Mouse (Mus musculus): Measurements from ENCODE around the gene Aim2. TPM values are rescaled to one million over a fixed set of nuclear protein-coding genes. Genes with fewer than 3 reads are reported as not detected.

Aim2 gene
- polyA plus RNA-seq, 1 experiment: 3.4 TPM

GRCm38 (mm10) chr1:173371586-173371985 is 20.9 kb downstream of the Aim2 start:
- Histone ChIP-seq H3K4me1 (ENCODE audit: control insufficient read depth, insufficient read depth, low read length) (no peaks in the 10 kb centered on the region), H3K4me3 (ENCODE audit: insufficient read depth, low read length) (no peak overlapping the region), H3K27ac (ENCODE audit: insufficient read depth, low read length) (no peak overlapping the region)
- TF ChIP-seq CTCF (IDR thresholded peaks at IDR 0.05; ENCODE audit: extremely low read depth, insufficient read depth, low read length) (no peak), POLR2A (IDR thresholded peaks at IDR 0.05; ENCODE audit: extremely low read depth, insufficient read depth, low read length) (no peak)

DNA sequence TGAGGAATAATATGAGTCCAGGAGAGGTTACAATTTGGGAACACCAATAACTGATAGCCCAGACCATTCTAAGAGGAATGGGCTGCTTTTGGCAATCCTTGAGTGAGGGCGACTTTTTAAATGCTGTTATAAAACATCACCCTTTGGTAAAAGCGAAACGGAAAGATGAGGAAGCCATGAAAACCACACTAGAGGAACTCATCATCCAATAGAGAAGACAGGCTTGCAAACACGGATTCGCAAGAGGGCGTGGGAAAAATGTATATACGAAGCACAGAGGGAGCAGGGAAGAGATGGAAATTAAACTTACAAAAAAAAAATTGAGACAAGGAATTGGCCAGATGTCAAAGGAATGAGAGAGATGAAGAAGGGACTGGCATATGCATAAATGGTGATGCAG is 23.3 kb downstream of the Aim2 start:
- no peak overlapping the region for H3K27ac ChIP-seq (ENCODE audit: insufficient read depth, low read length)
- H3K4me1 ChIP-seq (ENCODE audit: control insufficient read depth, insufficient read depth, low read length): no peaks in the 10 kb centered on the region
- H3K4me3 ChIP-seq (ENCODE audit: insufficient read depth, low read length): no peak overlapping the region
- no peak for TF ChIP-seq CTCF (IDR thresholded peaks at IDR 0.05; ENCODE audit: extremely low read depth, insufficient read depth, low read length)
- no peak for TF ChIP-seq POLR2A (IDR thresholded peaks at IDR 0.05; ENCODE audit: extremely low read depth, insufficient read depth, low read length)

GRCm38 (mm10) chr1:173377380-173378112 is 26.9 kb downstream of the Aim2 start:
- Histone ChIP-seq H3K4me1 (ENCODE audit: control insufficient read depth, insufficient read depth, low read length) (no peaks in the 10 kb centered on the region), H3K27ac (ENCODE audit: insufficient read depth, low read length) (no peak overlapping the region), H3K4me3 (ENCODE audit: insufficient read depth, low read length) (no peak overlapping the region)
- TF ChIP-seq CTCF (IDR thresholded peaks at IDR 0.05; ENCODE audit: extremely low read depth, insufficient read depth, low read length) (peak; percentile 100), POLR2A (IDR thresholded peaks at IDR 0.05; ENCODE audit: extremely low read depth, insufficient read depth, low read length) (no peak)

- Histone ChIP-seq H3K4me3 (ENCODE audit: insufficient read depth, low read length) (no peak overlapping the region), H3K4me1 (ENCODE audit: control insufficient read depth, insufficient read depth, low read length) (no peaks in the 10 kb centered on the region), H3K27ac (ENCODE audit: insufficient read depth, low read length) (no peak overlapping the region)
- TF ChIP-seq POLR2A (IDR thresholded peaks at IDR 0.05; ENCODE audit: extremely low read depth, insufficient read depth, low read length) (no peak), CTCF (IDR thresholded peaks at IDR 0.05; ENCODE audit: extremely low read depth, insufficient read depth, low read length) (no peak)
Measured at GRCm38 (mm10) chr1:173381436-173381835, 30.8 kb downstream of the Aim2 start.

- Histone ChIP-seq H3K27ac (ENCODE audit: insufficient read depth, low read length) (0 out of 2 replicates have a peak overlapping the region, but pooled peaks have one; percentile 30), H3K4me1 (ENCODE audit: control insufficient read depth, insufficient read depth, low read length) (no peaks in the 10 kb centered on the region; the same call in 1 of the 2 replicates), H3K4me3 (ENCODE audit: insufficient read depth, low read length) (peak overlapping the region; percentile 55)
- no peak for TF ChIP-seq POLR2A (IDR thresholded peaks at IDR 0.05; ENCODE audit: extremely low read depth, insufficient read depth, low read length)
- TF ChIP-seq CTCF (IDR thresholded peaks at IDR 0.05; ENCODE audit: extremely low read depth, insufficient read depth, low read length): no peak
Measured at GRCm38 (mm10) chr1:173389431-173389830, 38.8 kb downstream of the Aim2 start.

DNA sequence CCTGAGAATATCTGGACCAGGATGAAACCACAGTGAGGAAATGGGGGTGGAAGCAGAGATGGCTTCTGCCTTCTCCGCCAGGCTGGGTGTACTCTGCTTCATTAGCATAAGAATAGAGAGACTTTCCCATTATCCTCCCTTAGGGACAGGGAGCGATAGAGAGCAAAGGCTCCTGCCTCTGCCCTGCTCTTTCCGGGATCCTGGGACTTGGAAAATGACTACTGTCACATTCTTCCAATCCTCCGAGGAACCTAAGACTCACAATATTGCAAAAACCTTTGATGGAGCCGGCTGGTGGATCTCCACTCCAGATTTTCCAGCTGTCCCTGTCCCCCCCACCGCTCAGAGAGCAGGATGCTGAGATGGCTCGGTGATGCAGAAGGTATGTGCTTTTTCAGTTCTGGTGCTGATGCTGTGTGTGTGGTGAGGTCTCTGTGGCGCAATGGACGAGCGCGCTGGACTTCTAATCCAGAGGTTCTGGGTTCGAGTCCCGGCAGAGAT is 39.3 kb downstream of the Aim2 start:
- Histone ChIP-seq H3K4me1 (ENCODE audit: control insufficient read depth, insufficient read depth, low read length) (no peaks in the 10 kb centered on the region; the same call in 1 of the 2 replicates), H3K27ac (ENCODE audit: insufficient read depth, low read length) (0 out of 2 replicates have a peak overlapping the region, but pooled peaks have one; percentile 37), H3K4me3 (ENCODE audit: insufficient read depth, low read length) (peak overlapping the region; percentile 55)
- TF ChIP-seq POLR2A (IDR thresholded peaks at IDR 0.05; ENCODE audit: extremely low read depth, insufficient read depth, low read length) (0 out of 2 replicates have a peak, but pooled peaks have one; percentile 18), CTCF (IDR thresholded peaks at IDR 0.05; ENCODE audit: extremely low read depth, insufficient read depth, low read length) (no peak)

DNA sequence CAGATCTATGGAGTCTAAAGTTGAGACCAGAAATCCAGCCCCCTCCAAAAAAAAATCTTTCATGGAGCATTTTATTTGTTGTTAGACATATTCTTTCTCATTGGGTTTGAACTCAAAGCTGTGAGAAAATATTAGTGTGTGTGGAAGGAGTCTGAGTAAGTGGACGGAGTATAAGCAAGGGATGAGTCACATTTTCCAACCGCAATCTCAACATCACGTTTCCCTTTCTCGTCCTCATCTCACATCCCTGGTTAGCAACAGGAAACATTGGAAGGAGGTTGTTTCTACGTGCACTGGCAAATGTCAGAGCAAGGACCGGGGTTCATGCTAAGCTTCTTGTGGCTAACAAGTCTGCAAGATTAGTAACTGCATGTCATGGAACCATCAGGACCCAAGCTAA is 41.1 kb downstream of the Aim2 start:
- TF ChIP-seq POLR2A (IDR thresholded peaks at IDR 0.05; ENCODE audit: extremely low read depth, insufficient read depth, low read length) (no peak), CTCF (IDR thresholded peaks at IDR 0.05; ENCODE audit: extremely low read depth, insufficient read depth, low read length) (no peak)
- H3K4me1 ChIP-seq (ENCODE audit: control insufficient read depth, insufficient read depth, low read length): no peaks in the 10 kb centered on the region; the same call in 1 of the 2 replicates
- H3K4me3 ChIP-seq (ENCODE audit: insufficient read depth, low read length): no peak overlapping the region
- no peak overlapping the region for H3K27ac ChIP-seq (ENCODE audit: insufficient read depth, low read length)

DNA sequence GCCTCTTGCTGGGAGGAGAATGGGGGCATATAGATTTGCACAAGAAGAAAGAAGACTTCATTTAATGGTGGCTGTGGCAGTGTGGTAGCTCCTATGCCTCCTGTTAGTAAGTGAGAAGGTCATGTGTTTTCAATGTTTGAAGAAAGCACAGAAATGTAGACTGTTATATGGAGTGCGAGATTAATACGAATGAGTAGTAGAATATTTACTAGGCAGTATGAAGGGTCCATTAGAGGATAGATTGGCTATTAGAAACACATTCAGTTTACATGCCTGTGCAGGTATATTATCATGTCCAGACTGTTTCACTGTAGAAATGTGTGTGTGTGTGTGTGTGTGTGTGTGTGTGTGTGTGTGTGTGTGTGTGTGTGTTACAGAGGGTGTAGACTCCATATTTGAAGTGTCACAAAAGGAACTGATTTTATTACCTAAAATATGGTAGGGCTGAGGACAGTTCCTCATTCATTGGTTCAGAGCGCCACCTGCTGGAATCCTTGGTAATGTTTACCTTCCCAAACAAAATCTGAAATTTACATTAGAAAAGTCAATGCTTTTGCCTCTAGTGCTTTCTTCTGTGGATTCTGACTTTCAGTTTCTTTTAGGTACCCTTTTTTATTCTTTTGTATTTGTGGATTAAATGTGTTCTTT is 47.8 kb downstream of the Aim2 start:
- TF ChIP-seq CTCF (IDR thresholded peaks at IDR 0.05; ENCODE audit: extremely low read depth, insufficient read depth, low read length) (peak; percentile 63; the same call in 1 of the 2 replicates), POLR2A (IDR thresholded peaks at IDR 0.05; ENCODE audit: extremely low read depth, insufficient read depth, low read length) (no peak)
- H3K4me3 ChIP-seq (ENCODE audit: insufficient read depth, low read length): no peak overlapping the region
- H3K27ac ChIP-seq (ENCODE audit: insufficient read depth, low read length): no peak overlapping the region

GRCm38 (mm10) chr1:173404696-173405309 is 54.1 kb downstream of the Aim2 start:
- TF ChIP-seq CTCF (IDR thresholded peaks at IDR 0.05; ENCODE audit: extremely low read depth, insufficient read depth, low read length) (no peak), POLR2A (IDR thresholded peaks at IDR 0.05; ENCODE audit: extremely low read depth, insufficient read depth, low read length) (no peak)
- no peak overlapping the region for H3K27ac ChIP-seq (ENCODE audit: insufficient read depth, low read length)
- H3K4me1 ChIP-seq (ENCODE audit: control insufficient read depth, insufficient read depth, low read length): no peaks in the 10 kb centered on the region
- H3K4me3 ChIP-seq (ENCODE audit: insufficient read depth, low read length): no peak overlapping the region

More for the DNA sequence above, 47.8 kb downstream of the Aim2 start:
- H3K4me1 ChIP-seq (ENCODE audit: control insufficient read depth, insufficient read depth, low read length): no peaks in the 10 kb centered on the region

Measured in cortical plate, adult 2 months (tissue).